Mouse (Mus musculus) spleen, adult 18-20 months (tissue): ENCODE data around the gene Zfp109.

Experiments
- DNase-seq, 2 experiments: peaks; one replicate each; pipeline ENCODE4 v3.0.0; 2022; ENCODE audit warnings: mixed read lengths in 2 of 2

Zfp109 gene

GRCm38 (mm10) chr7:24207488-24208261 lies 29.7 kb downstream of the Zfp109 start:
- DNase-seq, result no peak

GRCm38 (mm10) chr7:24196961-24197360 lies 40.4 kb downstream of the Zfp109 start:
- no peak for DNase-seq

GRCm38 (mm10) chr7:24193157-24193556 lies 44.2 kb downstream of the Zfp109 start:
- DNase-seq, result no peak

GRCm38 (mm10) chr7:24191361-24191760 lies 46.0 kb downstream of the Zfp109 start:
- no peak for DNase-seq

GRCm38 (mm10) chr7:24189571-24189944 lies 47.8 kb downstream of the Zfp109 start:
- no peak for DNase-seq

GRCm38 (mm10) chr7:24188901-24189570 lies 48.3 kb downstream of the Zfp109 start:
- DNase-seq, result no peak

- DNase-seq, result no peak
These were observed 49.7 kb downstream of the Zfp109 start for GRCm38 (mm10) chr7:24187611-24188010.
